Mouse (Mus musculus) gastrocnemius, adult 8-10 months (tissue): ENCODE measurements around the gene Mei4. TPM values are rescaled to one million over a fixed set of nuclear protein-coding genes. Genes with fewer than 3 reads are reported as not detected.

ENCODE experiments used
- DNase-seq, 2 experiments: peaks; one replicate each; pipeline ENCODE4 v3.0.0; 2022; ENCODE audit warnings: low spot score in 2 of 2
- total RNA-seq, 4 experiments: library from RNA; stranded (reverse); gene quantifications; 2 replicates each; pipeline ENCODE4 v1.2.4; 2022

The Mei4 gene
- total RNA-seq, 4 experiments from 2014 or later, result not detected

- no peak for DNase-seq
Observed at GRCm38 (mm10) chr9:82136119-82136518, 272.6 kb downstream of the Mei4 start.

GRCm38 (mm10) chr9:82160143-82160542 is 296.7 kb downstream of the Mei4 start:
- DNase-seq, result no peak

GRCm38 (mm10) chr9:82162415-82162814 is 298.9 kb downstream of the Mei4 start:
- no peak for DNase-seq

GRCm38 (mm10) chr9:82217976-82218375 is 354.5 kb downstream of the Mei4 start:
- no peak for DNase-seq

- no peak for DNase-seq
Observed at GRCm38 (mm10) chr9:82247695-82248445, 384.4 kb downstream of the Mei4 start.

Other genes starting within 250 kb of the Mei4 start
- under 1 TPM in 3 of 4 experiments, not detected in 1; 0.07 to 0.21 (median 0.20) TPM for gene Htr1b, start 229.8 kb upstream of the Mei4 start, total RNA-seq